Mouse (Mus musculus) forebrain, embryonic 13.5 days (tissue): ENCODE data around the gene Tubg2. TPM values are rescaled to one million over a fixed set of nuclear protein-coding genes. Genes with fewer than 3 reads are reported as not detected.
"Not testable (repeated sequence)": the region's sequence is repeated elsewhere in the genome, so short reads cannot be mapped to it uniquely, and the experiment has no call there.

ENCODE experiments used
- ATAC-seq: fragments of 200-750 bp; cut with Nextera tagmentation; 2 replicates; pipeline ENCODE4 v1.8.0; 2017
- H3K27ac ChIP-seq: fragments of 300-500 bp; sonication (generic); 2 replicates; pipeline ENCODE4 v1.5.1; 2015; ENCODE audit warnings: inconsistent platforms, mild to moderate bottlenecking, moderate library complexity
- H3K27me3 ChIP-seq: fragments of 300-500 bp; sonication (generic); 2 replicates; pipeline ENCODE4 v1.6.1; 2015; ENCODE audit warnings: mild to moderate bottlenecking, inconsistent platforms
- H3K36me3 ChIP-seq: fragments of 300-500 bp; sonication (generic); 2 replicates; pipeline ENCODE4 v1.6.1; 2015; ENCODE audit warnings: mild to moderate bottlenecking, inconsistent platforms; ENCODE audit not compliant: poor library complexity, severe bottlenecking
- H3K4me1 ChIP-seq: fragments of 300-500 bp; sonication (generic); 2 replicates; pipeline ENCODE4 v1.6.1; 2015; ENCODE audit warnings: inconsistent platforms
- H3K4me2 ChIP-seq: fragments of 300-500 bp; sonication (generic); 2 replicates; pipeline ENCODE4 v1.6.1; 2015; ENCODE audit warnings: inconsistent platforms, mild to moderate bottlenecking, moderate library complexity
- H3K4me3 ChIP-seq: fragments of 300-500 bp; sonication (generic); 2 replicates; pipeline ENCODE4 v1.5.1; 2015; ENCODE audit warnings: mild to moderate bottlenecking, inconsistent platforms
- H3K9ac ChIP-seq: fragments of 300-500 bp; sonication (generic); 2 replicates; pipeline ENCODE4 v1.6.1; 2015; ENCODE audit warnings: mild to moderate bottlenecking, inconsistent platforms
- H3K9me3 ChIP-seq: fragments of 300-500 bp; sonication (generic); replicated peaks from 2 replicates; pipeline ENCODE4 v1.6.1; 2016; ENCODE audit warnings: inconsistent platforms
- WGBS: fragments of 180-500 bp; shearing (Covaris S2); methylation state at CpG from one replicate; pipeline ENCODE4 v1.1.7; 2015; 5-methylcytosine and 5-hydroxymethylcytosine counted together
- polyA plus RNA-seq: library from polyadenylated mRNA; unstranded; fragments of >200 nt; fragmentation: Nextera tagmentation; extraction: Ambion mirVana; gene quantifications from 2 replicates; pipeline ENCODE4 v1.2.1, GENCODE M21; 2015

Tubg2 gene
- polyA plus RNA-seq, 1 experiment from 2014 or later, result 14.6 TPM

DNA sequence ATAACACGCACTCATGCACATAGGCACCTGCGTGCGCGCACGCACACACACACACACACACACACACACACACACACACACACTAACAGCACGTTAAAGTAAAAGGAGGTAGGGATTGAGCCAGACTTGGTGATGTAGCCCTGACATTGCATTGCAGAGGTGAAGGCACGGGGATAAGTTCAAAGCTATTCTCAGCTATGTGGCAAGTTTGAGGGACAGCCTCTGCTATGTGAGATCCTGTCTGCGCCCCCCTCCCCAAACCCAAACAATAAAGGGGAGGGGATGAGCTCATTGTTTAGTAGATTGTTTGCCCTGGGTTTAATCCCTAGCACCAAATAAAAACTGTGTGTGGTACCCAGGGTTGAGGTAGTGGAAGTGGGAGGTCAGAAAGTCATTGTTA, 14.6 kb upstream of the Tubg2 start:
- H3K27me3 ChIP-seq, result no peaks in the 10 kb centered on the region
- H3K36me3 ChIP-seq, result no peaks in the 10 kb centered on the region
- H3K27ac ChIP-seq, result no peak overlapping the region
- no peak overlapping the region for H3K4me3 ChIP-seq
- ATAC-seq, result no peak
- H3K4me1 ChIP-seq, result peaks cover 34% of the 10 kb centered on the region
- H3K9me3 ChIP-seq, result no peaks in the 10 kb centered on the region
- H3K4me2 ChIP-seq, result peak overlapping the region; percentile 59
- no peak overlapping the region for H3K9ac ChIP-seq
- 72% methylated on average over 8 of the region's 8 CpGs for WGBS

DNA sequence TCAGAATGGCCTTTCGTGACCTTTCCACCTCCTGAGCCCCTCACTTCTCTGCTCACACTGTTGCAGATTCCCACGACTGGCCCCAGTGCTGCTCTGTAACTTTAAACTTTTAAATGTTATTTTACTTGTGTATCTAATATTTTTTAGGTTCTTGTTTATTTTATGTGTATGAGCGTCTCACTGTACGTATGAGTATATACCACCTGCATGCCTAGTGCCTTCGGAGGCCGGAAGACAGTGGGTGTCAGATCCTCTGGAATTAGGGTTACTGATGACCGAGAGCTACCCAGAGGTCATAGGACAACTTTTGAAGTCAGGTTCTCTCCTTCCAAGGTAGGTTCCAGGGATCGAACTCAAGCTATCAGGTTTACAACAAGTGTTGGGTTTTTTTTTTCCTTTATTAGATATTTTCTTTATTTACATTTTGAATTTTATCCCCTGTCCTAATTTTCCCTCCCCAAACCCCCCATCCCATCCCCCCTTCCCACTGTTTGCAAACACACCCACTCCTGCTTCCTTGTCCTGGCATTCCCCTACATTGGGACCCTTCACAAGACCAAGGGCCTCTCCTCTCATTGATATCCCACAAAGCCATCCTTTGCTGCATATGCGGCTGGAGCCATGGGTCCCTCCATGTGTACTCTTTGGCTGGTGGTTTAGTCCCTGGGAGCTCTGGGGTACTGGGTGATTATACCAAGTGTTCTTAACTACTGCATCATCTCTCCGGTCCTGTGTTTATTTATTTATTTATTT, 13.3 kb upstream of the Tubg2 start:
- no peaks in the 10 kb centered on the region for H3K9me3 ChIP-seq
- no peak overlapping the region for H3K4me2 ChIP-seq
- H3K27me3 ChIP-seq, result no peaks in the 10 kb centered on the region
- no peak for ATAC-seq
- H3K27ac ChIP-seq, result no peak overlapping the region
- no peak overlapping the region for H3K4me3 ChIP-seq
- H3K9ac ChIP-seq, result no peak overlapping the region
- H3K4me1 ChIP-seq, result peaks cover 43% of the 10 kb centered on the region
- 90% methylated on average over 10 of the region's 10 CpGs for WGBS
- H3K36me3 ChIP-seq, result no peaks in the 10 kb centered on the region

DNA sequence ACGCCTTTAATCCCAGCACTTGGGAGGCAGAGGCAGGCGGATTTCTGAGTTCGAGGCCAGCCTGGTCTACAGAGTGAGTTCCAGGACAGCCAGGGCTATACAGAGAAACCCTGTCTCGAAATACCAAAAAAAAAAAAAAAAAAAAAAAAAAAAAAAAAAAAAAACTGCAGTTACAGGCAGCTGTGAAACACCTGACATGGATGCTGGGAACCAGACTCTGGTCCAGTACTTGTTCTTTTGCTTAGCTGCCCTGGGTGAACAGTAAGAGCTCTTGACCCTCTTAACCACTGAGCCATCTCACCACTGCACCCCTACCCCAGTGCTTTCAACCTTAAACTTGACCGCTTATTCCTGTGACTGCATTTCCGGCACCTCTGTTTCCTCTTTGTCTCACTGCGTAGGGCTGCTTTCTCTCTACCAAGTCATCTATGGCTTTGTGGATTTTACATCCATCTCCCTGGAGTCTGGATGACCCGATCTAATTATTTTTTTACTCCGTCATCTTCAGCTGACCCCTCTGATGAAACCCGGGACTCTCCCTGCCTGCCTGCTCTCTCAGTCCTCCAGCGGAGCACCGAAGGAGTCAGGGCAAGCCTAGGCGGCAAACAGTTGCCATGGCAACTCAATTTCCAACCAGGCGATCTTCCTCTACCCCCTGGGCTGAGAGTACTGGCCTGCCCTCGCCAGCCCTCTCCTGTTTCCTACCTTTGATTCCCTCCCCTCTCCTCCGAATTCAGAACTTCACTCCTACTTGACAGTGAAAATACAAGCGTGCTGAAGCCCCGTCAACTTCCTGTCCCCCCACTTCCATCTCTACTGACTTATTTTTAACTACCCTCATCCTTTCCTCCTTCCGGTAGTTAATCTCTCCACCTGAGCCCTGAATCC, 12.1 kb upstream of the Tubg2 start:
- peak overlapping the region; percentile 26 for H3K4me3 ChIP-seq
- H3K4me1 ChIP-seq, result peaks cover 42% of the 10 kb centered on the region
- H3K9me3 ChIP-seq, result no peaks in the 10 kb centered on the region
- H3K27ac ChIP-seq, result peak overlapping the region; percentile 35; the same call in 1 of the 2 replicates
- peak overlapping the region; percentile 57; the same call in 1 of the 2 replicates for H3K9ac ChIP-seq
- no peak for ATAC-seq
- no peaks in the 10 kb centered on the region for H3K27me3 ChIP-seq
- 24% methylated on average over 19 of the region's 19 CpGs for WGBS
- H3K4me2 ChIP-seq, result peak overlapping the region; percentile 56
- H3K36me3 ChIP-seq, result no peaks in the 10 kb centered on the region

DNA sequence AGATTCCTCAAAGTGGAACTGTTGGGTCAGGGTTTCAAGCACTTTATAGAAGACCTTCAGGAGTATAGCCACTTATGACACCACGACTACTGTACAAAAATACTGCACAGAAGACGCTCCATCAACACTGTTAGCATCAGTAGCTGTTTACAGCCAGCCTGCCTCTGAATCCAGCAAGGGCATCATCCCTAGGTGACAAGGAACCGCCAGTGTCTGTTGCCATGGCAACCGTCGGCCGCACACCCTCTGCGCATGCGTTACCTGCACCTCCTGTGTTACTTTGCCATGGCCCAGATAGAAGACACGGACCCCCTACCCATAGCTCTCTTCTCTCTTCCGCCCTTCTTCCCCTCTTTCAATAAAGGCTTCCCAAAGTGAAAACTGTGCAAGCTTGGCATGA, 9.3 kb upstream of the Tubg2 start:
- peak overlapping the region; percentile 18; the same call in 1 of the 2 replicates for H3K4me2 ChIP-seq
- ATAC-seq, result peak; percentile 61; the same call in 1 of the 2 replicates
- 15% methylated on average over 10 of the region's 10 CpGs for WGBS
- H3K9ac ChIP-seq, result no peak overlapping the region
- H3K36me3 ChIP-seq, result no peaks in the 10 kb centered on the region
- peaks cover 29% of the 10 kb centered on the region for H3K4me1 ChIP-seq
- H3K9me3 ChIP-seq, result no peaks in the 10 kb centered on the region
- no peak overlapping the region for H3K4me3 ChIP-seq
- peak overlapping the region; percentile 48 for H3K27ac ChIP-seq
- H3K27me3 ChIP-seq, result no peaks in the 10 kb centered on the region

DNA sequence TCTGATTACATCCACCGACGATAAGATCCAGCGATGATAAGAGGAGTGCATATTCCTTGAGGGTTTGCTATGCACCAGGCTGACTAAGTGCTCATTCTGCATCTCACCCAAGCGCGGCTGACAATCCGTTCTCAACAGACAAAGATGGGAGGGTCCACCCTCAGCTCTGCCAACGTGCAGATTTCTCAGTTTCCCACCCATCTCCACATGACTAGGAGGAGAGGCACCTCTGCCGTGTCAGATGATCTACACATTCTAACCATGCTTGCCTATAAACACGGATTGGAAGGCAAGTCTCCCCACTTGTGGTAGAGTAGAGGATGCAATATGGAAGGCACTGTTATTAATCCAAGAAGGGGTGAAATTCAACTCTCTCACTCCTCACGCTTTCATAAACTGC, 7.0 kb upstream of the Tubg2 start:
- Histone ChIP-seq H3K27ac (peak overlapping the region; percentile 45; the same call in 1 of the 2 replicates), H3K4me1 (peaks cover 25% of the 10 kb centered on the region), H3K9ac (no peak overlapping the region), H3K4me2 (no peak overlapping the region), H3K27me3 (no peaks in the 10 kb centered on the region), H3K36me3 (no peaks in the 10 kb centered on the region), H3K4me3 (no peak overlapping the region), H3K9me3 (no peaks in the 10 kb centered on the region)
- 74% methylated on average over 10 of the region's 10 CpGs for WGBS
- ATAC-seq, result no peak

DNA sequence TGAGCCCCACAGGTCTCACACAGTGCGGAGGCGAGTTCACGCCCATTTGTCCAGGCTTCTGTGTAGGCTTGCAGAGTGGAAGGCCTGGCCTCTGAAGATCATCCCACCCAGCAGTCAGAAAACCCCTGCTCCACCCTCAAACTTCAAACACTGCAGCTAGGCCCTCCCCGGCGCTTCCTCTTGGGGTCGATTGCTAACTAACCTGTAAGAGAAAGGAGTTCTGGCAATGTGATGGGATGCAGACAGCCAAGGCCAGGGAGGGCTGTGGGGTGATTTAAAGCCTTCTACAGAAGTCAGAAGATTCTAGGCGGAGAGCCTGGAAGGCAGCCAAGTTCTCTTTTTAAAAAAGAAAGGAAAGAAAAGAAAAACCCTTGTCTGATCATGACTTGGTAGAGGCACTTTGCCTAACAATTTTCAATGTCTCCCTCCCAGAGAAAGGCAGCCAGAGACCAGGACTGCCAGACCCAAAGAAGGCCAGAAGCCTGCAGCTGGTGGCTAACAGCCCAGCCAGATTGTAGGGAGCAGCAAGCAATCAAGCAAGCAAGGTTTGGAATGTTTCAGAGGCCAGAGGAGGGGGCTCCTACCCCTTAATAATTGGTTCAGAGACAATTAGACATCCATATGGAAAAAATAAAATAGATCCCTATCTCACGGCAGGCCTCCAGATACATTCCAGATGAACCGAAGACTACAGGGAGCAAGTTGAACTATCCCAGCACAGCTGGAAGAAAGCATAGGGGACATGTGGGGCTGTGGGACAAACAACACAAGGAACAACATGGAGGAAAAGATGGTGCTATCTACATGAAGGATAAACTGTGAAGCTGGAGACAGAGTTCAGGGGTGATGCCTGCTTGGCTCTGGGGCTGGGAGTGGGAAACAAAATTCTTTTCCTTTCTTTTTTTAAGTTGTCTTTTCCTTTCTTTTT, 6.3 kb upstream of the Tubg2 start:
- Histone ChIP-seq H3K27me3 (no peaks in the 10 kb centered on the region), H3K9me3 (no peaks in the 10 kb centered on the region), H3K36me3 (no peaks in the 10 kb centered on the region), H3K9ac (no peak overlapping the region), H3K27ac (peak overlapping the region; percentile 45; the same call in 1 of the 2 replicates), H3K4me1 (peaks cover 21% of the 10 kb centered on the region), H3K4me2 (no peak overlapping the region), H3K4me3 (no peak overlapping the region)
- ATAC-seq, result no peak
- 46% methylated on average over 9 of the region's 9 CpGs for WGBS

DNA sequence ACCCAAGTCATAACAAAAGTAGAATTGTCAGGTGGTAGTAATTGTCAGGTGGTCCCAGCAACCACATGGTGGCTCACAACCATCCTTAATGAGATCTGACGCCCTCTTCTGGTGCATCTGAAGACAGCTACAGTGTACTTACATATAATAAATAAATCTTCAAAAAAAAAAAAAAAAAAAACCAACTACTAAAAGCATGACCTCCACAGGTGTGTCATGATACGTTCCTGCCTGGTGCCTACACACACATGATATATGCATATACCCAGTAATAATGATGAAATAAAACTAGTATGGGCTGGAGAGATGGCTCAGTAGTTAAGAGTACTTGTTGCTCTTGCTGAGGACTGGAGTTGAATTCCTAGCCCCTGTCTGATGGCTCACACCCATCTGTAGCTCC, 4.6 kb upstream of the Tubg2 start:
- 55% methylated on average over 2 of the region's 2 CpGs for WGBS
- ATAC-seq, result no peak
- Histone ChIP-seq H3K4me2 (no peak overlapping the region), H3K36me3 (no peaks in the 10 kb centered on the region), H3K9ac (no peak overlapping the region), H3K27me3 (0 out of 2 replicates have a peak, but pooled peaks cover 5% of the 10 kb centered on the region), H3K27ac (no peak overlapping the region), H3K4me3 (no peak overlapping the region), H3K4me1 (peaks cover 31% of the 10 kb centered on the region), H3K9me3 (no peaks in the 10 kb centered on the region)

DNA sequence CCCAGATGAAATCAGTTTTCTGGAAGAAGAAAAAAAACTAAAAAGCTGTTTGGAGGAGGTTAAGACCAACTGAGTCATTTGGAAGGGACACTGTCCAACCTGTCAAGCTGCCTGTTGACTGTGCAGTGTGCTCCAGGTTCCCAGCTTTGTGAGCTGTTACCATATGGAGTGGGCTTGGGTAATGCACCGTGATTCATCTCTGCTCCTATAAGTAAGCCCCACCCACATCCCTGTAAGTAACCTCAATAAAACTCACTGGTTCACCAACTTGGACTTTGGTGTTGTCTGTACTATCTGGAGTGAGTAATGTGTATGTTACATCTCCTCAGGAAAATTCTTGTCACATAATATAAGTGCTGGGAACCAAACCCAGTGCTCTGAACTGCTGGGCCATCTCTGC, 2.9 kb upstream of the Tubg2 start:
- no peak for ATAC-seq
- no peak overlapping the region for H3K4me3 ChIP-seq
- no peaks in the 10 kb centered on the region for H3K9me3 ChIP-seq
- H3K4me2 ChIP-seq, result no peak overlapping the region
- H3K27me3 ChIP-seq, result peaks cover 17% of the 10 kb centered on the region; the same call in 1 of the 2 replicates
- H3K27ac ChIP-seq, result no peak overlapping the region
- WGBS, result 87% methylated on average over 1 of the region's 1 CpGs
- no peaks in the 10 kb centered on the region for H3K36me3 ChIP-seq
- H3K9ac ChIP-seq, result no peak overlapping the region
- peaks cover 25% of the 10 kb centered on the region for H3K4me1 ChIP-seq

DNA sequence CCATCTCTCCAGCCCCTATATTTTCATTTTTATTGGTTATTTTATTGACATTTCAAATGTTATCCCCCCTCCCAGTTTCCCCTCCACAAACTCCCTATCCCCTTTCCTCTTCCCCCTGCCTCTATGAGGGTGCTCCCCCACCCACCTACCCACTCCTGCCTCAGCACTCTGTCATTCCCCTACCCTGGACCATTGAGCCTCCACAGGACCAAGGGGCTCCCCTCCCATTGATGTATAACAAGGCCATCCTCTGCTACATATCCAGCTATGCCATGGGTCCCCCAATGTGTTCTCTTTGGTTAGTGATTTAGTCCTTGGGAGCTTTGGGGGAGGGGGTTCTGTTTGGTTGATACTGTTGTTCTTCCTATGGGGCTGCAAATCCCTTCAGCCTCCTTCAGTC, 1.1 kb upstream of the Tubg2 start:
- H3K4me1 ChIP-seq, result peaks cover 18% of the 10 kb centered on the region
- no peak overlapping the region for H3K27ac ChIP-seq
- no peak for ATAC-seq
- H3K4me3 ChIP-seq, result no peak overlapping the region
- no peaks in the 10 kb centered on the region for H3K36me3 ChIP-seq
- no peak overlapping the region for H3K9ac ChIP-seq
- H3K9me3 ChIP-seq, result no peaks in the 10 kb centered on the region
- H3K27me3 ChIP-seq, result peaks cover 21% of the 10 kb centered on the region; the same call in 1 of the 2 replicates
- no peak overlapping the region for H3K4me2 ChIP-seq

DNA sequence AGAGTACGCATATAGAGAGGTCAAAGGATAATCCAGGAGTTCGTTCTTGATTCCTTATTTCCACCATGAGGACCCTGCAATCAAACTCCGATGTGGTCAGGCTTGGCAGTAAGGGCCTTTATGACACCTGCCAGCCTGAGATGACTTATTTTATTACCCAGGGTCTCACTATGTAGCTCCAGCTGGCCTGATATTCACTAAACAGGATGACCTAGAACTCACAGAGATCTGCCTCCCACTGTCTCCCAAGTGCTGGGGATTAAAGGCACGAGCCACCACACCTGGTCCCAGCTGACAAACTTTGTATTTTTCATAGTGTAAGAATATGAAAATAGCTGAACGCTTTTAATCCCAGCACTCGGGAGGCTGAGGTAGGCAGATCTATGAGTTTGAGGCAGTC, 556 bp upstream of the Tubg2 start:
- no peak overlapping the region for H3K4me3 ChIP-seq
- H3K4me2 ChIP-seq, result peak overlapping the region; percentile 72; the same call in 1 of the 2 replicates
- peaks cover 14% of the 10 kb centered on the region for H3K4me1 ChIP-seq
- H3K9me3 ChIP-seq, result no peaks in the 10 kb centered on the region
- no peak overlapping the region for H3K9ac ChIP-seq
- H3K27ac ChIP-seq, result no peak overlapping the region
- no peak for ATAC-seq
- H3K27me3 ChIP-seq, result peaks cover 21% of the 10 kb centered on the region; the same call in 1 of the 2 replicates
- 71% methylated on average over 6 of the region's 6 CpGs for WGBS
- no peaks in the 10 kb centered on the region for H3K36me3 ChIP-seq

DNA sequence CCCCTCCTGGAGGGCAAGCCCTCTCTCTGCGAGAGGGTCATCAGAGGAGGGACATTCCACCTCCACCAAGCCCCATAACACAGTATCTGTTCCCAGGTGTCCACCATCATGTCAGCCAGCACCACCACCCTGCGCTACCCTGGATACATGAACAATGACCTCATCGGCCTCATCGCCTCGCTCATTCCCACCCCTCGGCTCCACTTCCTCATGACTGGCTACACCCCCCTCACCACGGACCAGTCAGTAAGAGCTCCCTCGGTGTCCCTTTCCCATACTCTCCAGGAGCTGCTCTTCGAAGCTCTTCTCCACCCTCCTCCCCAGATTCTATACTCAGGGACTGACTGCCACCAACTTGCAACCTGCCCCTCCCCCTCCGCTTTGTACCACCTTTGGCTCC, 4.4 kb downstream of the Tubg2 start:
- peaks cover 21% of the 10 kb centered on the region; the same call in 1 of the 2 replicates for H3K36me3 ChIP-seq
- not testable (repeated sequence) for H3K9me3 ChIP-seq, H3K4me3 ChIP-seq, H3K4me2 ChIP-seq, ATAC-seq, H3K27ac ChIP-seq, H3K9ac ChIP-seq
- peaks cover 23% of the 10 kb centered on the region for H3K4me1 ChIP-seq
- peaks cover 55% of the 10 kb centered on the region for H3K27me3 ChIP-seq
- WGBS, result 84% methylated on average over 8 of the region's 10 CpGs
